Mouse (Mus musculus) kidney, adult 2 months (tissue): ENCODE results near the gene Wdr35. TPM values are rescaled to one million over a fixed set of nuclear protein-coding genes. Genes with fewer than 3 reads are reported as not detected.

Experiments
- DNase-seq: peaks from one replicate; pipeline ENCODE4 v3.0.0; 2021
- H3K27ac ChIP-seq: fragments of 200-500 bp; 2 replicates; pipeline ENCODE4 v1.5.1; 2012; ENCODE audit warnings: low read depth, low read length, control low read depth, inconsistent platforms; ENCODE audit not compliant: insufficient read depth
- H3K27me3 ChIP-seq: fragments of 200-500 bp; replicated peaks from 2 replicates; pipeline ENCODE4 v1.6.1; 2012; ENCODE audit warnings: mild to moderate bottlenecking, moderate library complexity, low read length, inconsistent platforms; ENCODE audit not compliant: control insufficient read depth, insufficient read depth
- H3K36me3 ChIP-seq: fragments of 200-500 bp; 2 replicates; pipeline ENCODE4 v1.6.1; 2012; ENCODE audit warnings: mild to moderate bottlenecking, moderate library complexity, low read length, inconsistent platforms; ENCODE audit not compliant: control insufficient read depth, insufficient read depth
- H3K4me1 ChIP-seq: fragments of 200-500 bp; 2 replicates; pipeline ENCODE4 v1.6.1; 2011; ENCODE audit warnings: low read length; ENCODE audit not compliant: control insufficient read depth, insufficient read depth
- H3K4me3 ChIP-seq: fragments of 200-500 bp; 2 replicates; pipeline ENCODE4 v1.5.1; 2011; ENCODE audit warnings: mild to moderate bottlenecking, low read depth, low read length, control low read depth; ENCODE audit not compliant: insufficient read depth
- CTCF ChIP-seq: fragments of 200-500 bp; conservative IDR thresholded peaks from 2 replicates; pipeline ENCODE4 v1.5.1; 2011; ENCODE audit warnings: low read depth, mild to moderate bottlenecking, control low read depth, low read length, moderate library complexity, mixed read lengths; ENCODE audit not compliant: insufficient read depth, insufficient read length
- POLR2A ChIP-seq: fragments of 200-500 bp; IDR thresholded peaks from one replicate; pipeline ENCODE4 v1.6.1; 2011; ENCODE audit warnings: low read depth, low read length, control low read depth
- WGBS: fragments of 180-500 bp; shearing (Covaris S2); methylation state at CpG from one replicate; pipeline ENCODE4 v1.1.7; 2018; 5-methylcytosine and 5-hydroxymethylcytosine counted together
- polyA plus RNA-seq: library from polyadenylated mRNA; depleted of rRNA; stranded (reverse); fragments of >200 nt; gene quantifications from 2 replicates; pipeline ENCODE4 v1.2.3, GENCODE M21; 2012

Wdr35 gene
- polyA plus RNA-seq, 1 experiment: 6.0 TPM

GRCm38 (mm10) chr12:8954161-8954561 lies 19.5 kb upstream of the Wdr35 start:
- 56% methylated on average over 9 of the region's 9 CpGs for WGBS
- no peak for DNase-seq
- no peak for TF ChIP-seq POLR2A
- no peak for TF ChIP-seq CTCF
- H3K27ac ChIP-seq: no peak overlapping the region
- H3K36me3 ChIP-seq: no peaks in the 10 kb centered on the region
- H3K4me3 ChIP-seq: no peak overlapping the region
- no peaks in the 10 kb centered on the region for H3K4me1 ChIP-seq
- H3K27me3 ChIP-seq: no peaks in the 10 kb centered on the region

GRCm38 (mm10) chr12:8961607-8962316 lies 11.9 kb upstream of the Wdr35 start:
- WGBS: 47% methylated on average over 9 of the region's 9 CpGs
- Histone ChIP-seq H3K27ac (no peak overlapping the region), H3K4me3 (no peak overlapping the region), H3K4me1 (no peaks in the 10 kb centered on the region), H3K36me3 (no peaks in the 10 kb centered on the region), H3K27me3 (no peaks in the 10 kb centered on the region)
- TF ChIP-seq POLR2A: no peak
- TF ChIP-seq CTCF: no peak
- peak; percentile 50 for DNase-seq

- no peaks in the 10 kb centered on the region for H3K36me3 ChIP-seq
- DNase-seq: peak; percentile 69
- H3K27ac ChIP-seq: no peak overlapping the region
- no peak for TF ChIP-seq CTCF
- no peak for TF ChIP-seq POLR2A
- WGBS: 12% methylated on average over 9 of the region's 9 CpGs
- no peak overlapping the region for H3K4me3 ChIP-seq
- no peaks in the 10 kb centered on the region for H3K27me3 ChIP-seq
- H3K4me1 ChIP-seq: peaks cover 4% of the 10 kb centered on the region; the same call in 1 of the 2 replicates
Observed at GRCm38 (mm10) chr12:8969828-8970227, 3.9 kb upstream of the Wdr35 start.

GRCm38 (mm10) chr12:8975076-8975475 lies 1.4 kb downstream of the Wdr35 start:
- Histone ChIP-seq H3K36me3 (peaks cover 4% of the 10 kb centered on the region; the same call in 1 of the 2 replicates), H3K4me3 (no peak overlapping the region), H3K27ac (no peak overlapping the region), H3K4me1 (peaks cover 4% of the 10 kb centered on the region; the same call in 1 of the 2 replicates), H3K27me3 (no peaks in the 10 kb centered on the region)
- no peak for TF ChIP-seq POLR2A
- no peak for TF ChIP-seq CTCF
- no peak for DNase-seq
- WGBS: 95% methylated on average over 3 of the region's 3 CpGs

GRCm38 (mm10) chr12:8993231-8993630 lies 19.5 kb downstream of the Wdr35 start:
- TF ChIP-seq CTCF (no peak), POLR2A (no peak)
- Histone ChIP-seq H3K27ac (no peak overlapping the region), H3K4me3 (no peak overlapping the region), H3K36me3 (no peaks in the 10 kb centered on the region), H3K27me3 (no peaks in the 10 kb centered on the region), H3K4me1 (no peaks in the 10 kb centered on the region)
- 69% methylated on average over 8 of the region's 8 CpGs for WGBS
- DNase-seq: no peak

- WGBS: 88% methylated on average over 4 of the region's 4 CpGs
- Histone ChIP-seq H3K4me1 (no peaks in the 10 kb centered on the region), H3K27ac (no peak overlapping the region), H3K4me3 (no peak overlapping the region), H3K27me3 (no peaks in the 10 kb centered on the region), H3K36me3 (no peaks in the 10 kb centered on the region)
- TF ChIP-seq CTCF (no peak), POLR2A (no peak)
- no peak for DNase-seq
Observed at GRCm38 (mm10) chr12:8998318-8998717, 24.6 kb downstream of the Wdr35 start.

- Histone ChIP-seq H3K36me3 (no peaks in the 10 kb centered on the region; the same call in 1 of the 2 replicates), H3K4me3 (no peak overlapping the region), H3K27ac (no peak overlapping the region), H3K4me1 (no peaks in the 10 kb centered on the region), H3K27me3 (no peaks in the 10 kb centered on the region)
- DNase-seq: peak; percentile 80
- 4% methylated on average over 5 of the region's 5 CpGs for whole genome bisulfite sequencing
- TF ChIP-seq CTCF (peak; percentile 76), POLR2A (no peak)
Observed at GRCm38 (mm10) chr12:9002038-9002648, 28.5 kb downstream of the Wdr35 start.
